Mouse (Mus musculus) CH12.LX (cell line): ENCODE data around the gene Slc34a2.

Source experiments
- BHLHE40 ChIP-seq: IDR thresholded peaks from 2 replicates; pipeline ENCODE4 v1.6.1; 2011; ENCODE audit warnings: mild to moderate bottlenecking, low read depth, low read length, improper control_type of control experiment
- CHD1 ChIP-seq: IDR thresholded peaks from 2 replicates; pipeline ENCODE4 v1.6.1; 2012; ENCODE audit warnings: low read depth, low read length, improper control_type of control experiment, inconsistent platforms
- CTCF ChIP-seq, 2 experiments: IDR thresholded peaks in 1 of 2; conservative IDR thresholded peaks in 1 of 2; 2 replicates each; pipeline ENCODE4 v1.5.1; 2011 to 2012; ENCODE audit warnings: low read depth in 2 of 2, low read length in 2 of 2, improper control_type of control experiment in 1 of 2, inconsistent platforms in 1 of 2, mild to moderate bottlenecking in 1 of 2, moderate library complexity in 1 of 2
- ELF1 ChIP-seq: IDR thresholded peaks from 2 replicates; pipeline ENCODE4 v1.6.1; 2014; ENCODE audit warnings: low read depth, mild to moderate bottlenecking, inconsistent platforms, low read length, improper control_type of control experiment
- EP300 ChIP-seq: IDR thresholded peaks from 2 replicates; pipeline ENCODE4 v1.6.1; 2011; ENCODE audit warnings: low read length, improper control_type of control experiment
- MAX ChIP-seq: IDR thresholded peaks from 2 replicates; pipeline ENCODE4 v1.6.1; 2011; ENCODE audit warnings: low read length, improper control_type of control experiment
- MEF2A ChIP-seq: IDR thresholded peaks from 2 replicates; pipeline ENCODE4 v1.6.1; 2014; ENCODE audit warnings: low read depth, mild to moderate bottlenecking, inconsistent platforms, low read length, improper control_type of control experiment, borderline replicate concordance
- POLR2A ChIP-seq: IDR thresholded peaks from 2 replicates; pipeline ENCODE4 v1.6.1; 2011; ENCODE audit warnings: low read depth, mild to moderate bottlenecking, improper control_type of control experiment, low read length
- SIN3A ChIP-seq: IDR thresholded peaks from 2 replicates; pipeline ENCODE4 v1.6.1; 2012; ENCODE audit warnings: low read length, improper control_type of control experiment, inconsistent platforms
- TBP ChIP-seq: conservative IDR thresholded peaks from 2 replicates; pipeline ENCODE4 v1.6.1; 2011; ENCODE audit warnings: low read depth, low read length, improper control_type of control experiment
- UBTF ChIP-seq: IDR thresholded peaks from 2 replicates; pipeline ENCODE4 v1.6.1; 2012; ENCODE audit warnings: low read depth, mild to moderate bottlenecking, inconsistent platforms, low read length, improper control_type of control experiment, moderate library complexity
- USF1 ChIP-seq: IDR thresholded peaks from 2 replicates; pipeline ENCODE4 v1.6.1; 2014; ENCODE audit warnings: low read depth, mild to moderate bottlenecking, inconsistent platforms, low read length, improper control_type of control experiment
- ZC3H11A ChIP-seq: IDR thresholded peaks from 2 replicates; pipeline ENCODE4 v1.6.1; 2012; ENCODE audit warnings: low read depth, mild to moderate bottlenecking, inconsistent platforms, low read length, improper control_type of control experiment
- ZKSCAN1 ChIP-seq: IDR thresholded peaks from 2 replicates; pipeline ENCODE4 v1.6.1; 2012; ENCODE audit warnings: low read depth, inconsistent platforms, low read length, improper control_type of control experiment, borderline replicate concordance

GRCm38 (mm10) chr5:53009027-53009769 is 28.7 kb upstream of the Slc34a2 start:
- TF ChIP-seq EP300 (no peak), CTCF (conservative IDR thresholded peaks at IDR 0.05 in 1 of 2, IDR thresholded peaks at IDR 0.05 in 1 of 2; ENCODE audit: low read depth in 2 of 2, low read length in 2 of 2) (no peak), SIN3A (no peak), MAX (no peak), USF1 (no peak), UBTF (no peak), TBP (no peak), ZC3H11A (no peak), CHD1 (no peak), MEF2A (no peak), ELF1 (no peak), POLR2A (no peak), ZKSCAN1 (no peak), BHLHE40 (no peak)
